Mouse (Mus musculus) T-cell, adult 2 months (primary cell): ENCODE measurements around the gene Mylip.

Experiments used
- DNase-seq: peaks from one replicate; pipeline ENCODE4 v3.0.0; 2022; ENCODE audit warnings: low spot score

The Mylip gene

DNA sequence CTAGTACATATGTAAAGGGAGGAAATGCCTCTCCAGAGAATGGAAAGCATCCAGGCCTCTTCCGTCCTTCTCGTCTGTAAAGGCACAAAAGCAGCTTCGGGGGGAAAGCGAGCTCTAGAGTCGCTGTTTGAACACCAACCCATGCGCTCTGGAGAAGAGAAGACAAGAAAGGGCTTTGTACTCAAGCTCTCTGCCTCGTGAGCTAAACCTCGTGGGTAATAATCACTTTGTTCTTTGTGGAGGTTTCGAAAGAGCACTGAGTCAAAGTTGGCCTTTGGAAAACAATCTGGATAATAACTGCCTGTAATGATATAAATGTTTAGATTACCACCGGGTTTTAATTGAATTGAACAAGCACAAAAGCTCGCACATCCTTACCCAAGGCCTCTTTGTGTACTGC lies 39.7 kb downstream of the Mylip start:
- no peak for DNase-seq

DNA sequence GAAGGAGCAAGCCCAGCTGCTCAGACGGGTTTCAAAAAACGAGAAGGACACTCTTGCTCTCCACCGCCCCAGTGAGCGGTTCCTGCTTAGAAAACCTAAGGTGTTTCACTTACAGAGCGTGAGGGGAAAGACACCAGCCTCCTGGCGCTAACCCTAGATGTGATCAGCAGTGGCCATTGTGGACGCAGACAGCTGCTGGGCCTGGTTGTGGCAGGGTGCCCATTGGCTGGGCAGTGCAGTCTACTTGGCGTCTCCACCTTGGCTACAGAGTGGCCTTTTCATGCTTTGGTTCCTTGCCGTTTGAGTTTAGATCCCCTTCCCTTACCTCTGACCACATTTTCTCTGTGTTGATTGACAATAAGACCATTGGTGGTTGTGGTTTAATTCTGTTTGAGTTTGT lies 47.6 kb downstream of the Mylip start:
- DNase-seq, result no peak

DNA sequence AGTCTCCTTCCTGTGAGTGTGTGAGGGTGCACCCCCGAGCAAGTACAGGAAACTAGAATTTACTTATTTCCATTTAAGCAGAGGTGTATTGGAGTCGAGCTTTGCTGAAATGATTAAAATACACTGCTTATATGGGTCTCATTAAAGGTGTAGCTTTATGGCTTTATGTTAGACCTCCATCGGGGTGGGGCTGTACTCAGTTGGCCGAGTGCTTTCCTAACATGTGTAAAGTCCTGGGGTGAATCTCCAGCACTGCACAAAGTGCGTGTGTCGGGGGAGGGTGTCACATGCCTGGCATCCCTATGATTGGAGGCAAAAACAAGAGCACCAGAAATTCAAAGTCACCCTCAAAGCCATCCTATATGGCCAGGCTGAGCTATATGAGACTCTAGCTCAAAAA lies 49.3 kb downstream of the Mylip start:
- no peak for DNase-seq

DNA sequence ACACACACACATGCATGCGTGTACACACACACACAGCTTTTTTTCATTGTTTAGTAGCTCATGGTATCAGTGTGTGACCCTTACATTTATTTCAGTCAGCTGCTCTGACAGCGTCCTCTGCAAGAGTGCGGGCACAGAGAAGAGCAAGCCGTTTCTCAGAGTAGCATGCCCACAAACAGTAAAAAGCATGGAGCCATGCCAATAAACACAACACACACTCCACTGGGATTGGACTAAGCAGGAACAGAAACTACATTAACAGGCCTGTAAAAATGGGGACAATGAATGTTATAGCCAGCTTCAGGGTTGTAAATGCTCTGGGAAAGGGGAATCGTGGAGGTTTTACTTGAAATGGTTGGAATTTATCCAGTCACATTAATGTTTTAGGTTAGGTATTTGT lies 50.7 kb downstream of the Mylip start:
- no peak for DNase-seq

DNA sequence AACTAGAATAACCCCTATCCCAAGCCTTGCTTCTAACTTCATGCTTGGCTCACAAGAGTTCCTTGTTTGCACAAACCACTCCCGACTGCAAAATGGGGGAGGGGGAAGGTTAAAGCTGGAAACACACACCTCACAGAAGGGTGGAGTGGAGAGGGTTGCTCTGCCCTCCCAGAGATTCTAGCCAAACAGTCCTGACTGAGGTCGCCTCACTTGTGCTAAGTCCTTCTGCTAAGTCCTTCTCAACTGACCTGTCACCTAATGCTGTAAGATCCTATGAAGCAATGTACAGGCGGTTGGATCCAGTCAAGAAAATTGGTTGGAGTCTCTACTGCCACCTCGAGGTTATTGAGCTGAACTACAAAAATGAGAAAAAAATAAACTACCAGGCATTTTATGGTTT lies 52.9 kb downstream of the Mylip start:
- peak; percentile 11 for DNase-seq

DNA sequence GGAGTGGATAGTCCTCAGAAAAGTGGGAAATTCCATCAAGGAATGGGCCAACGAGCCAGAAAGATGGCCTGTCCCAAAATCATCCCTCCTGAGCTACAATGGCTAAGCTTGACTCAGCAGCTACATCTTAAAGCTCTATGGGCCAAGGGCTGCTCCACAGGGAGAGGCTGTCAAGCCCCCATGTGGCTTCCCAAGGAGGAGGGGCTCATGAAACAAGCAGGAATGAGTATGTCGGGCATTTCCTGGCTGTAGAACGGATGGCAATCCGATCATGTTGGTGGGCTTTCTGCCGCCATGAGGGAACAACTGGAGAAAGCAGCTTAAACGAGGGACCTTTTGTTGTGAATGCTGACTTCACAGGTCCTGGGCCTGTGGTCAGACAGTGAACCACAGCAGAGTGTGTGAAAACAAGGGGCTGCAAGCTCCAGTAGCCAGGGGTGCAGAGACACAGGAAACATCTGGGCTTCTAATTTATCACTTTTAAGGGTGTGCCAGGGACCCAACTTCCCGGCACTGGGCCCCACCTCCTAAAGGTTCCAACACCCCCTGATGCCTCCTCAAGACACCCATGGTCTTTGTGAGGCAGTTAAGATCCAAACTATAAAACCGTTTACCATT lies 53.5 kb downstream of the Mylip start:
- DNase-seq, result peak; percentile 42

DNA sequence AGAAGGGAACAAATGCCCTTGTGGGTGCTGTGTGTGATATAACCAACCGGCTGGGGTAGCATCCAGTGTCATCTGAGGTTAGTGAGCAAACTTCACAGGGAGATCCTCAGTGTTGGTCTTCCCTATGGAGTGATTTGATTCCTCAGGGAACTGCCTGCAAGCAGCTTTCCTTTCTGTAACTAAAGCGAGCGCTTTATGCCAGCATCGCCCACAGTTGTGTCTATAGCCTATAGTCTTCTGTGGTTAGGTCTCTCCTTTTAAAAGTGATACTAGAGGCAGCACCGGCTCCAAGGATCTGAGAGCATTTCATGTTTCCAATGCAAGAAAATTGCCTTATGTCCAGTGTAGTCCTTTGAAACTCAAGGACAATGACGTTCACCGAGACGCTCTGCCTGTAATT lies 54.7 kb downstream of the Mylip start:
- DNase-seq, result no peak

DNA sequence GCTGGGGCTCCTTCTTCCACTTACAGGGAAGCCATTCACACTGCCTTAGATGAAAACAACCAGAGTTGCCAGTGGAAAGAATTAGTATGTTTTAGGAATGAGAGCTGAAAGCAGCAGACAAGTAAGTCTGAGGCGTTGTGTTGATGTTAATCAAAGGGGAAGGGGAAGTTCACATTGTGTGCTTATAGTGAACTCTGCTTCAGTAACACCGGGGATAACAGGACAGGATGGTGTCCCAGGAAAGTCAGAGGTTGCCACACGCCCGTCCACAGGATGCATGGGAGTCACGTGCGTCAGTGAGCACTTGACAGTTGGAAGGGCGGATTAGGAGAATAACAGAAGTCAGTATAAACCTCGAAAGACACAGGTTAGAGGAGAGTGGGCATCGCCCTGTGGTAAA lies 55.1 kb downstream of the Mylip start:
- DNase-seq, result no peak

DNA sequence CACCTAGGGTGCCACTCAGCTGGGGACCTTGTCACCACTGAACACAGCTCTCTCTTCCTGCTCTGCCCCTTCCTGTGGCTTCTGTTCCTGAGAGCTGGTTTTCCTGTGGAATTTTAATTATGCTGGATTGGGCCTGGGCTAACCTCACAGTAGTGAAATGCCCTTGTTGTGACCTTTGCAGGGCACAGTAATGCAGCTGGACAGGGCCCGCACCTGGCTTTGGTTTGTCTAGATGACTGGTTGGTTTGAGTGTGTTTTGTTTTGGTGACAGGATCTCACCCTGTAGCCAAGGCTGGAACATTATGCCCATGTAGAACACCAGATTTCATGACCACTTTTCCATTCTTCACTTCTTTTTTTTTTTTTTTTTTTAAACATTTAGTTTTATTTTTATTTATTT lies 57.1 kb downstream of the Mylip start:
- DNase-seq, result no peak

DNA sequence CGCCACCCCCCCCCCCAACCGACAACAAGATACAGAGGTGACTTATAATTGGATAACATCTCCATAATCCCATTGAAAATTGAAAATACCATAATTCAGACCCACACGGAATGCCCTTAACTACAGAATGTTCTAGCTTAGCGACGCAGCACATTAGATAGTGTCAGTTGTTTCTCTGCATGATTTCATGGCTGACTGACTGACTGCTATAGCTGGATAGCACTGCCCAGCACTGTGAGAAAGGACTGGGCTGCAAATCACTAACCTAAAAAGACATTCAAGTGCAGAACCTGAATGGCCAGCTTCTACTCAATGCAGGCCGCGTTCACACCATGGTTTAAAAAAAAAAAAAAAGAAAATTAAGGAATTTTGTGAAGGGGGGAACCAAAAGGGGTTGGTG lies 62.9 kb downstream of the Mylip start:
- DNase-seq, result no peak

DNA sequence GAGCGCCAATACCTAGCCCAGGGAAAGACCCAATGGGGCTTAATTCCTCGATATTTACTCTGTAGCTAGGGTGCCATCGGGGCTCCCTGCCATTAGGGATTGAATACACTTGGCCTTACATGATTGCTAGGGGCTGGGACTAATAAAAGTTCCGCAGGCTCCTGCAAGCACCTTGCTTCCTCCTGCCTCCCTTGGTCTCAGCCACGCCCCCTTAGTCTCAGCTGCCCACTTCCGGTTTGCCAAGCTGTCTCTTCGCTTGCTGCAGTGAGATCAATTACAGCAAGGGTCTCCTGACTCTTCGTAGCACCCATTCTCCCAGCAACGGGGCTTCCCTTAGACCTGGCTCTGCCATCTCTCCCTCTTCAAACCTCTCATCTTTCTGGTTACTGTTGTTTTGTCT lies 63.5 kb downstream of the Mylip start:
- peak; percentile 26 for DNase-seq

DNA sequence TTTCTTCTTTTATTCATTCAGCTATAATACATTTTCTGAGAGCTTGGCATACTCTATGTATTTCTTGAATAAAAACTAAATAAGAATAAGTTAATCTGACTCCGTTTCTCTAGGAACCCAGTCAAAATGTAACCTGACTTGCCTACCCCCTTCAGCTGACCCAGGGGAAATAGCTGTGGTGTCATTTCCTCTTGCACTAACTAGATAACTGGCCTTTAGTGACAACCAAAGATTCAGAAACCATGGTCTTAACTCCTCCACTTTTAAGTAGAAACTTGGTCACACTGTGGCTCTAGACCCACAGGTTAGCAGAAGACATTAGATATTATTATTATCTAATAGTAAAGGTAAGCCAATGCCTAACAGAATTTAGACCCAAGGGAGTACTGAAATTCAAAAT lies 64.5 kb downstream of the Mylip start:
- no peak for DNase-seq

DNA sequence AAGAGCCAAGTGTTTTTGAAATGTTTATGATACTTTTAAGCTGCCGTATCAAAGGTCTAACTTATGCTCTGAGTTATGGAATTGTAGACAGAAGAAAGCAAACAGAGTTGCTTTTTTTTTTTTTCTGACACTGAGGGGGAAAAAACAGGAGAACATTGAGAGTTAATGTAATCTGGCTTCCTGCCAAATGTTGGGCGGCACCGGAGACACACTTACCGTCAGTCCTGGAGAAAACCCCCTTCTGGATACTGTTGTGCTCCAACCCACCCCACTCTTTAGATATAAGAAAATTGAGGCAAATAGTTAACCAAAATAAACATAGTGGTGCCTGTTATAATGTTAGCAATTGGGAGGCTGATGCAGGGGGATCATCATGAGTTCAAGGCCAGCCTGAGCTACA lies 65.1 kb downstream of the Mylip start:
- DNase-seq, result no peak

DNA sequence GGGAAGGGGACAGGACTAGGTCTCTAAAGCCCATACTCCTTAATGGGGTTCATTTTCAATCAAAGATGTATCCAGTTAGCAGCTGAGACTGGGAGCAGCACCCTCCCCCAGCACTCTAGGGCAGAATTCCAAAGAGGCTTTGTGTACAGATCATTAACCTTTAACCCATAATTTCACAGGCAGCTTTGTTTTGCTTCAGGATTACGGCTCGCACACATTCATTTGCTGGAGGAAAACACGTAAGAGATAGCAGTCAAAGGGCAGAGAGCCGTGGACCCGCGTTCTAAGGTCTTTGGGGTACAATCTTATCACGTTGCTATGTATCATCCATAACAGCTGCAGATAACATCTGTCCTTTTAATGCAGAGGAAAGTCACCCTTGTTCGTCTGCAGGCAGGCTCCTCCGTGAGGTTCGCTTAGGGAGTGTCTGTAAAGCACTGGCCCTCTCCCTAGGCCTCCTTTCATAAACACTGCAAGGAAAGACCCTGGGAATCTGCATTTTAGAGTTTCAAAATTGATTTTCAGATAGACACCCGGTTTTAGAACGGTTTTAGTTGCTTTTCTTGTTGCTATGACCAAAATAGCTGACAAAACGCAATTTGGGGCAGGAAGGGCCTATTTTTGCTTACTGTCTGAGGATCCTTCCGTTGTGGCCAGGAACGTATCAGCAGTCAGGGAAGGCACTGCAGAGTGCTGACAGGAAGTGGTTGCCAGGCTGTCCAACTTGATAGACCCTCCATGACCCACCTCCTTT lies 65.7 kb downstream of the Mylip start:
- DNase-seq, result peak; percentile 39

DNA sequence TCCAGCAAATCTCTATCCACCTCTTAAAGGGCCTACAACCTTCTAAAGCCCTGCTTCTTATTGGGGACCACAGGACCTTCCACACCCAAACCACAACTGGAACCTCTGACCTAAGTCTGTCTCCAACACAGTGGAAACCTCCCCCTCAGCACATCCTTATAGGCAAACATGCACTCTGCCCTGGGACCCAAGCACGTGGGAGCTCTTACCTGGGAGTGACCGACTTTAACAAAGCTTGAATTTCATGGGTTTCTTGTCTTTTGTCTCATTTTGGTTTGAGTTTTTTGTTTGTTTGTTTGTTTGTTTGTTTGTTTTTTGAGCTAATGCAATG lies 66.3 kb downstream of the Mylip start:
- DNase-seq, result no peak

DNA sequence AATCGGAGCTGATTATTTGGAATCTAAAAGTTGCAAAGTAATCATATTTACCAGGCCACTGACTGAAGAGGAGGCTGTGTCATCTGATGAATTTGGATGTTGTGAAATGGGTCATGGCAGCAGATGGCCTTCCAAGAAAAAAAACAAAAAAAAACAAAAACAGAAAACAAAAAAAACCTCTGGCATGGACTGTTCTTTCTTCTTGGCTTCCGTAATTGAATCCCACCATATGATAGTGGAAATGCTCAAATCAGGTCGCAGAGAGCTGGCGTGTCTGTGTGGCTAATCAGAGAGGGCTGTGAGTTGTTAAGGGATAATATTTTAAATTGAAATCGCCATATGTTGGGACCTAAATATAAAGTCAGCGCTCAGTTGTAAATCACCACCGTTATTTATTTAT lies 67.9 kb downstream of the Mylip start:
- no peak for DNase-seq

DNA sequence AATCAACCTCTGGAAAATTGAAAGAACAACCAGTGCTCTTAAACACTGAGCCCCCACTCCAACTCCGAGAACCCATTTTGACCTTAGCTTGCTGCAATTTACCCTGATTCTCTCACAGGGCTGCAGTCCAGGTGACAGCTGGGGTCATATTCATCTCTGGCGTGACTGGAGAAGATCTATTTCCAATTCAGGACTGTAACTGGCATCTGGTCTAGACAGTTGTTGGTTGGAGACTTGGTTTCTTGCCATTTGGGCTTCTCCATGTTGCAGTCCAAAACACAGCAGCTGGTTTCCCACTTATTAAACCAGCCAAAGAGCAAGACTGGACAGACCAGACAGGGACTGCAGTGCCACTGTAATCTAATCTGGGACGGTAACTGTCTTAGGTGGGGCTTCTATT lies 70.6 kb downstream of the Mylip start:
- DNase-seq, result no peak

DNA sequence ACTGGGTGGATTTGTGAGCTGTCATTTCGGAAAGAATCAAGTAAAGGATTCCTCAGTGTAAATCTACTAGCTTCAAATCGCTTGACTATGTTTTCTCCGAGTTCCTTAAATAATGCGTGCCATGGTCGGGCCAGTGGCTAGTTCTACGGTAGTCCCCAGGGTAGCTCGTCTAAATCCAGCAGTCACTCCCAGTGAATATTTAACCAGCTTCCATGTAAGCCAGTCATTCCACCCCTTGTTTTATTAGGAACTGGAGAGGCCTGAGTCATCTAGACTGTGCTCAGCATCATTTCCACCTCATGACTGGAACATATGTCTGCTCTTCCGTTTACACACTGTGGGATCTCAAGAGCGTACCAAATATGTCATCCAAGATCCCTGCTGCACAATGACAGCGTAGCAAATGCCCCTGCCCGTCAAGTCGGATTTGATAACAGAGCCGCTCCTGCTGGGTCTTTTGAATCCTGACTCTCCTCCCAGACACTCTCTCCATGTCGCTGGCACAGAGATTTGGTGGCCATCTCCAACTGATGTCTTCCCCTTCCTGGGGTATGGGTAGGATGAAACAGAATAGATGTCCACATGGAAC lies 71.9 kb downstream of the Mylip start:
- DNase-seq, result no peak
